Mouse (Mus musculus) hindbrain, embryonic 14.5 days (tissue): ENCODE results near the gene Nemp1. TPM values are rescaled to one million over a fixed set of nuclear protein-coding genes. Genes with fewer than 3 reads are reported as not detected.

ENCODE experiments used
- ATAC-seq: fragments of 200-750 bp; cut with Nextera tagmentation; 2 replicates; pipeline ENCODE4 v1.8.0; 2017; ENCODE audit warnings: moderate number of reproducible peaks, mild to moderate bottlenecking, moderate TSS enrichment, moderate library complexity; ENCODE audit not compliant: low FRiP score
- DNase-seq: peaks from one replicate; pipeline ENCODE4 v3.0.0-alpha.2; 2015; ENCODE audit warnings: low spot score
- H3K27ac ChIP-seq: fragments of 300-500 bp; sonication (generic); 2 replicates; pipeline ENCODE4 v1.5.1; 2014; ENCODE audit warnings: mild to moderate bottlenecking, moderate library complexity
- H3K27me3 ChIP-seq: fragments of 300-500 bp; sonication (generic); 2 replicates; pipeline ENCODE4 v1.6.1; 2014; ENCODE audit warnings: mild to moderate bottlenecking, low read length, mixed read lengths; ENCODE audit not compliant: control insufficient read depth, insufficient read depth
- H3K36me3 ChIP-seq: fragments of 300-500 bp; sonication (generic); replicated peaks from 2 replicates; pipeline ENCODE4 v1.6.1; 2014; ENCODE audit not compliant: control insufficient read depth, insufficient read depth
- H3K4me1 ChIP-seq: fragments of 300-500 bp; sonication (generic); replicated peaks from 2 replicates; pipeline ENCODE4 v1.6.1; 2014; ENCODE audit warnings: antibody characterized with exemption, low read length, mixed read lengths; ENCODE audit not compliant: control insufficient read depth, insufficient read depth
- H3K4me2 ChIP-seq: fragments of 300-500 bp; sonication (generic); replicated peaks from 2 replicates; pipeline ENCODE4 v1.6.1; 2014; ENCODE audit warnings: mild to moderate bottlenecking, moderate library complexity
- H3K4me3 ChIP-seq: fragments of 300-500 bp; sonication (generic); replicated peaks from 2 replicates; pipeline ENCODE4 v1.5.1; 2014; ENCODE audit warnings: mild to moderate bottlenecking, low read length
- H3K9ac ChIP-seq: fragments of 300-500 bp; sonication (generic); 2 replicates; pipeline ENCODE4 v1.6.1; 2014
- H3K9me3 ChIP-seq: fragments of 300-500 bp; sonication (generic); 2 replicates; pipeline ENCODE4 v1.6.1; 2016; ENCODE audit warnings: low read length; ENCODE audit not compliant: control insufficient read depth
- WGBS: fragments of 180-500 bp; shearing (Covaris S2); extraction: QIAGEN DNeasy Blood & Tissue Kit; methylation state at CpG from one replicate; pipeline ENCODE4 v1.1.7; 2014; 5-methylcytosine and 5-hydroxymethylcytosine counted together
- polyA plus RNA-seq: library from polyadenylated mRNA; unstranded; fragments of >200 nt; fragmentation: Nextera tagmentation; extraction: Ambion mirVana; gene quantifications from 2 replicates; pipeline ENCODE4 v1.2.1, GENCODE M21; 2014

The Nemp1 gene
- polyA plus RNA-seq, 1 experiment from 2014 or later, result 3.3 TPM

GRCm38 (mm10) chr10:127739661-127740161 lies 73.0 kb downstream of the Nemp1 start:
- Histone ChIP-seq H3K9ac (peak overlapping the region; percentile 97), H3K9me3 (no peaks in the 10 kb centered on the region), H3K36me3 (peaks cover 35% of the 10 kb centered on the region), H3K27me3 (no peaks in the 10 kb centered on the region), H3K4me2 (peak overlapping the region; percentile 69), H3K4me3 (peak overlapping the region; percentile 89), H3K4me1 (peaks cover 12% of the 10 kb centered on the region), H3K27ac (peak overlapping the region; percentile 73)
- no peak for DNase-seq
- ATAC-seq, result peak; percentile 74
- WGBS, result under 1% methylated on average over 51 of the region's 55 CpGs

- H3K4me1 ChIP-seq, result peaks cover 20% of the 10 kb centered on the region
- ATAC-seq, result no peak
Measured at GRCm38 (mm10) chr10:127744661-127745060, 78.0 kb downstream of the Nemp1 start.

GRCm38 (mm10) chr10:127745886-127746285 lies 79.2 kb downstream of the Nemp1 start:
- Histone ChIP-seq H3K4me1 (peaks cover 10% of the 10 kb centered on the region), H3K9ac (no peak overlapping the region), H3K4me2 (no peak overlapping the region), H3K4me3 (no peak overlapping the region), H3K27me3 (no peaks in the 10 kb centered on the region), H3K36me3 (peaks cover 68% of the 10 kb centered on the region), H3K27ac (no peak overlapping the region), H3K9me3 (no peaks in the 10 kb centered on the region)
- ATAC-seq, result no peak
- DNase-seq, result no peak
- 90% methylated on average over 5 of the region's 5 CpGs for WGBS

More at GRCm38 (mm10) chr10:127744661-127745060, 78.0 kb downstream of the Nemp1 start:
- WGBS, result 68% methylated on average over 5 of the region's 5 CpGs
- Histone ChIP-seq H3K9ac (no peak overlapping the region), H3K36me3 (peaks cover 68% of the 10 kb centered on the region), H3K27me3 (no peaks in the 10 kb centered on the region), H3K4me3 (no peak overlapping the region), H3K27ac (no peak overlapping the region), H3K9me3 (no peaks in the 10 kb centered on the region), H3K4me2 (no peak overlapping the region)
- DNase-seq, result no peak

- DNase-seq, result no peak
- ATAC-seq, result no peak
- Histone ChIP-seq H3K4me1 (0 out of 2 replicates have a peak, but pooled peaks cover 8% of the 10 kb centered on the region), H3K27ac (no peak overlapping the region), H3K9me3 (no peaks in the 10 kb centered on the region), H3K9ac (no peak overlapping the region), H3K4me2 (no peak overlapping the region), H3K4me3 (no peak overlapping the region), H3K27me3 (no peaks in the 10 kb centered on the region), H3K36me3 (peaks cover 57% of the 10 kb centered on the region)
- 93% methylated on average over 8 of the region's 8 CpGs for WGBS
Measured at GRCm38 (mm10) chr10:127747254-127747653, 80.6 kb downstream of the Nemp1 start.

- H3K9ac ChIP-seq, result no peak overlapping the region
- DNase-seq (no peak), ATAC-seq (no peak)
- no peaks in the 10 kb centered on the region for H3K9me3 ChIP-seq
- H3K4me1 ChIP-seq, result 0 out of 2 replicates have a peak, but pooled peaks cover 8% of the 10 kb centered on the region
- peaks cover 39% of the 10 kb centered on the region for H3K36me3 ChIP-seq
- H3K4me3 ChIP-seq, result no peak overlapping the region
- H3K27me3 ChIP-seq, result no peaks in the 10 kb centered on the region
- H3K4me2 ChIP-seq, result no peak overlapping the region; the same call in 1 of the 2 replicates
- H3K27ac ChIP-seq, result no peak overlapping the region
- 4% methylated on average over 7 of the region's 8 CpGs for WGBS
Measured at GRCm38 (mm10) chr10:127748847-127749612, 82.3 kb downstream of the Nemp1 start.

- 51% methylated on average over 24 of the region's 24 CpGs for WGBS
Measured at GRCm38 (mm10) chr10:127750136-127750777, 83.6 kb downstream of the Nemp1 start.

More at GRCm38 (mm10) chr10:127750136-127750777, 83.6 kb downstream of the Nemp1 start:
- Histone ChIP-seq H3K9ac (peak overlapping the region; percentile 29), H3K36me3 (peaks cover 27% of the 10 kb centered on the region), H3K4me3 (peak overlapping the region; percentile 17; the same call in 1 of the 2 replicates), H3K4me1 (0 out of 2 replicates have a peak, but pooled peaks cover 8% of the 10 kb centered on the region), H3K27ac (no peak overlapping the region), H3K4me2 (peak overlapping the region; percentile 41), H3K9me3 (no peaks in the 10 kb centered on the region), H3K27me3 (no peaks in the 10 kb centered on the region)
- DNase-seq (no peak), ATAC-seq (peak; percentile 31; the same call in 1 of the 2 replicates)

Other genes with a start within 250 kb of the Nemp1 start
- 0.60 TPM in 1 of 2 replicates, not detected in the other for gene Stac3, start 165.2 kb upstream of the Nemp1 start, polyA plus RNA-seq
- gene Ndufa4l2, start 151.9 kb upstream of the Nemp1 start, polyA plus RNA-seq, result 12.7 and 18.0 TPM in 2 replicates
- gene Shmt2, start 144.5 kb upstream of the Nemp1 start, polyA plus RNA-seq, result 45.6 and 47.4 TPM in 2 replicates
- gene Nxph4, start 132.3 kb upstream of the Nemp1 start, polyA plus RNA-seq, result 94.1 and 105 TPM in 2 replicates
- gene Lrp1, start 45.8 kb upstream of the Nemp1 start, polyA plus RNA-seq, result 118 and 119 TPM in 2 replicates
- 4.7 and 5.5 TPM in 2 replicates for gene Stat6, start 23.9 kb upstream of the Nemp1 start, polyA plus RNA-seq
- gene Nab2, start 1.7 kb downstream of the Nemp1 start, polyA plus RNA-seq, result 2.3 and 2.6 TPM in 2 replicates
- 0.37 and 0.76 TPM in 2 replicates for gene Myo1a, start 38.3 kb downstream of the Nemp1 start, polyA plus RNA-seq
- gene Tac2, start 57.6 kb downstream of the Nemp1 start, polyA plus RNA-seq, result 0.41 and 0.44 TPM in 2 replicates
- gene Zbtb39, start 72.6 kb downstream of the Nemp1 start, polyA plus RNA-seq, result 4.3 and 4.7 TPM in 2 replicates
- 0.70 and 0.87 TPM in 2 replicates for gene Gpr182, start 84.8 kb downstream of the Nemp1 start, polyA plus RNA-seq
- gene Rdh1, start 92.8 kb downstream of the Nemp1 start, polyA plus RNA-seq, result 0.05 TPM in 1 of 2 replicates, not detected in the other
- not detected in 2 replicates for gene Rdh16f1, start 92.9 kb downstream of the Nemp1 start, polyA plus RNA-seq
- 0.12 TPM in 1 of 2 replicates, not detected in the other for gene Rdh9, start 109.5 kb downstream of the Nemp1 start, polyA plus RNA-seq
- 0.10 TPM in 1 of 2 replicates, not detected in the other for gene Rdh16, start 134.3 kb downstream of the Nemp1 start, polyA plus RNA-seq
- not detected in 2 replicates for gene Rdh19, start 183.0 kb downstream of the Nemp1 start, polyA plus RNA-seq
- gene Rdh16f2, start 199.6 kb downstream of the Nemp1 start, polyA plus RNA-seq, result not detected in 2 replicates
- gene Rdh7, start 221.9 kb downstream of the Nemp1 start, polyA plus RNA-seq, result not detected in 2 replicates
- not detected in 2 replicates for gene Sdr9c7, start 231.6 kb downstream of the Nemp1 start, polyA plus RNA-seq